Mouse (Mus musculus): ENCODE results near the gene Pla2g2c. TPM values are rescaled to one million over a fixed set of nuclear protein-coding genes. Genes with fewer than 3 reads are reported as not detected.

Gene Pla2g2c
- polyA plus RNA-seq, 1 experiment from 2014 or later, result 0.30 TPM

DNA sequence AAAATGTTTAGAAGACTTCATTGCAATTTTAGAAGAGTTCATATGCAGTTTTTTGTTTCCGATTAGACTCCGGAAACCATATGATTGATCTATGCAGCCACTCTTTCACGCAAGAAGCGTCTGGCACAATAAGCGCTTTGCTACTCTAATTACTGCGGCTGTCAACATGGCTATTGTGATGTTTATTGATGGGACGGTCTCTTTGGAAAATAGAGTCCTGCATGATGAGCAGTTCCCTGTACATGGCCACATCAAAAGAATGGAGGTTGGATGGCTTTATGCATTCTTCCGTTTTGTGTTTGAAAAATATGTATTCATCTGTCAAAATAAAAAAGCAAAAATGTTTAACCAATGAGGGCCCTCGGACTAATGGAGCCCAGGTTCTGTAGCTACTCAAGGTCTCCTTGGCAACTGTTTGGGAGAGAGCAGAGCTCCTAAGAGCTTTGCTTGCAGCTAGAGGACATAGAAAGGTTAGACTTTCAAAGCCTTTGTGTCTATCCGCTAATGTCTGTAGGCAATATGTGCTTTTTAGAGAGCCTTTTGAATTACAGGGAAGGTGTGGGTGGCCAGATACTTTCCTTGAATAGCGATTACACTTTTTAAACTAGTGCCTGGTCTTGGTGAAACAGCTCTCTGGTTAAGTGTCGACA is 31.4 kb upstream of the Pla2g2c start:
- Histone ChIP-seq H3K4me2 (ENCODE audit: low read depth, low read length) (no peak overlapping the region), H3K36me3 (ENCODE audit: control insufficient read depth, insufficient read depth, low read length) (no peaks in the 10 kb centered on the region), H3K27me3 (ENCODE audit: control insufficient read depth, insufficient read depth, low read depth, low read length) (peaks cover 14% of the 10 kb centered on the region), H3K4me3 (ENCODE audit: low read length) (no peak overlapping the region), H3K9me3 (ENCODE audit: control insufficient read depth, low read length) (no peaks in the 10 kb centered on the region), H3K4me1 (replicated peaks; ENCODE audit: control insufficient read depth, insufficient read depth, low read length) (no peaks in the 10 kb centered on the region; the same call in 1 of the 2 replicates), H3K9ac (ENCODE audit: low read length) (no peak overlapping the region), H3K27ac (ENCODE audit: low read length) (no peak overlapping the region)
- no peak for ATAC-seq (ENCODE audit: low read depth)
- WGBS, result 61% methylated on average over 12 of the region's 12 CpGs

GRCm38 (mm10) chr4:138696720-138697119 is 27.9 kb upstream of the Pla2g2c start:
- H3K27ac ChIP-seq (ENCODE audit: low read length), result no peak overlapping the region
- H3K9ac ChIP-seq (ENCODE audit: low read length), result no peak overlapping the region
- no peak for ATAC-seq (ENCODE audit: low read depth)
- H3K4me3 ChIP-seq (ENCODE audit: low read length), result no peak overlapping the region
- no peak overlapping the region for H3K4me2 ChIP-seq (ENCODE audit: low read depth, low read length)
- H3K36me3 ChIP-seq (ENCODE audit: control insufficient read depth, insufficient read depth, low read length), result no peaks in the 10 kb centered on the region
- no peaks in the 10 kb centered on the region for H3K9me3 ChIP-seq (ENCODE audit: control insufficient read depth, low read length)
- 29% methylated on average over 7 of the region's 7 CpGs for WGBS
- H3K27me3 ChIP-seq (ENCODE audit: control insufficient read depth, insufficient read depth, low read depth, low read length), result peaks cover under 1% of the 10 kb centered on the region; the same call in 1 of the 2 replicates
- no peaks in the 10 kb centered on the region; the same call in 1 of the 2 replicates for H3K4me1 ChIP-seq (replicated peaks; ENCODE audit: control insufficient read depth, insufficient read depth, low read length)

DNA sequence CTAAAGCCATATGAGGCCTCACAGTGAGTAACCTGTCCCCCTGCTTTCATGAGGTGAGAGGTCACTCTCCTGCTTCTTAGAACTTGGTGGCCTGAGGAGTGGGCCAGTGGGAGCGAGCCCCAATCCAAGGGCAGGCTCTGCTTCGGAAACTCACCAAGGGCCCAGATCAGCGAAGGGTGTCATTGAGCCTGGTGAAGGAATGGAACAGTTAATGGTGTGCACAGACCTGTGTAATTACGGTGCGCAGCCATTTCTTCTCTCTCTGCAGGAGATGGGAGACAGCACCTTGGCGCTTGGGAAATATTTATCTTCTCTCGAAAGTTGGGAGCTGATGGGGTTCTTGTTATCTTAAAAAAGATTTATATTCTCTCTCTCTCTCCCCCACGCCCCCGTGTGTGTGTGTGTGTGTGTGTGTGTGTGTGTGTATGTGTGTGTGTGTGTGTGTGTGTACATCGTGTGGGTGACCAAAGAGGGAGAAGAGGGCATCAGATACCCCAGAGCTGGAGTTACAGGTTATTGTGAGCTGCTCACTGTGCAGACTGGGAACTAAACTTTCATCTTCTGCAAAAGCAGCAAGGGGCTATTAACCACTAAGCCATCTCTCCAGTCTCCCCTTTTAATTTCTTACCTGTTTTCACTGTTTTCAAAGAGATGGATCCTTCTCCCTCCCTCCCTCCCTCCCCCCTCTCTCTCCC is 27.3 kb upstream of the Pla2g2c start:
- Histone ChIP-seq H3K27me3 (ENCODE audit: control insufficient read depth, insufficient read depth, low read depth, low read length) (no peaks in the 10 kb centered on the region), H3K4me3 (ENCODE audit: low read length) (no peak overlapping the region), H3K9me3 (ENCODE audit: control insufficient read depth, low read length) (no peaks in the 10 kb centered on the region), H3K4me2 (ENCODE audit: low read depth, low read length) (no peak overlapping the region), H3K36me3 (ENCODE audit: control insufficient read depth, insufficient read depth, low read length) (no peaks in the 10 kb centered on the region), H3K27ac (ENCODE audit: low read length) (no peak overlapping the region), H3K9ac (ENCODE audit: low read length) (no peak overlapping the region), H3K4me1 (replicated peaks; ENCODE audit: control insufficient read depth, insufficient read depth, low read length) (no peaks in the 10 kb centered on the region)
- 53% methylated on average over 7 of the region's 10 CpGs for WGBS
- no peak for ATAC-seq (ENCODE audit: low read depth)

GRCm38 (mm10) chr4:138698296-138698695 is 26.3 kb upstream of the Pla2g2c start:
- WGBS, result 49% methylated on average over 2 of the region's 2 CpGs
- Histone ChIP-seq H3K4me3 (ENCODE audit: low read length) (no peak overlapping the region), H3K9me3 (ENCODE audit: control insufficient read depth, low read length) (no peaks in the 10 kb centered on the region), H3K4me1 (replicated peaks; ENCODE audit: control insufficient read depth, insufficient read depth, low read length) (no peaks in the 10 kb centered on the region), H3K4me2 (ENCODE audit: low read depth, low read length) (no peak overlapping the region), H3K27me3 (ENCODE audit: control insufficient read depth, insufficient read depth, low read depth, low read length) (no peaks in the 10 kb centered on the region), H3K9ac (ENCODE audit: low read length) (no peak overlapping the region), H3K27ac (ENCODE audit: low read length) (no peak overlapping the region), H3K36me3 (ENCODE audit: control insufficient read depth, insufficient read depth, low read length) (no peaks in the 10 kb centered on the region)
- ATAC-seq (ENCODE audit: low read depth), result no peak

DNA sequence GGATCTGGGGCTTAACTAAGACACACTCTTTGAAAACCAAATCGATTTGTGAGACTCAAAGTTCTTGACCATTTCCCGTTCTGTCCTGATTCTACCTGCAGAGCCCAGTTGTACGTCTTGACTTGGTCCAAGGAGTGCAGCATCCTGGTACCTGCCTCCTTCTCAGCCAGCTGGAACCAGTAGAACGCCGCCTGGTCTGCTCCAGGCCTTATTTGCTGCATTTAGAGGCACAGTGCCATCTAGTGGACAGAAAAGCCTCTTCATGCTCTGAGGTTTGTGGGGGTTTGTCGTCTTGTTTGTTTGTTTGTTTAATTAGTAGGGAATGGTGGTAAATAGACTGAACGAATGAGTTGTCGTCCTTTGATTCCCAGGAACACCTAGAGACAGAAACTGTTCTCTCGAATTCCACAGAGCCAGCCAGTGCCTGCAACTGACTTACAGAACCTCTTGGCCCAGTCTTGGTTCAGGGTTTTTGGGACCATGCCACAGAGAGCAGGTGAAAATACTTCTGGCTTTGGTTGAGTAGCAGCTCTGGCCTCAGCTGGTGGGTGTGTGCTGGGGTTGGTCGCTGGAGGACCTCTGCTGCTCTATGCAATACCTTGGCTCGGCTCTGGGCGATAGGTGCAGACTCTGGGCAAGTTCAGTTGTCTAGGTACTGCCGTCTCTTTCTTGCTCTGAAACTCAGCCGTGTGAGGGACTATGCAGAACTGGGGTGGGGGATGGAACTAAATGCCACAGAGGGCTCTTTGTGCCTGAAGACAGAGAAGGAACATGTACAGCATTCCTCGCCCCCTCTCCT is 24.2 kb upstream of the Pla2g2c start:
- ATAC-seq (ENCODE audit: low read depth), result 0 out of 2 replicates have a peak, but pooled peaks have one; percentile 31
- Histone ChIP-seq H3K9ac (ENCODE audit: low read length) (no peak overlapping the region), H3K27me3 (ENCODE audit: control insufficient read depth, insufficient read depth, low read depth, low read length) (no peaks in the 10 kb centered on the region), H3K27ac (ENCODE audit: low read length) (no peak overlapping the region), H3K9me3 (ENCODE audit: control insufficient read depth, low read length) (no peaks in the 10 kb centered on the region), H3K4me2 (ENCODE audit: low read depth, low read length) (no peak overlapping the region), H3K4me1 (replicated peaks; ENCODE audit: control insufficient read depth, insufficient read depth, low read length) (no peaks in the 10 kb centered on the region), H3K36me3 (ENCODE audit: control insufficient read depth, insufficient read depth, low read length) (no peaks in the 10 kb centered on the region), H3K4me3 (ENCODE audit: low read length) (no peak overlapping the region)
- WGBS, result 22% methylated on average over 15 of the region's 15 CpGs

DNA sequence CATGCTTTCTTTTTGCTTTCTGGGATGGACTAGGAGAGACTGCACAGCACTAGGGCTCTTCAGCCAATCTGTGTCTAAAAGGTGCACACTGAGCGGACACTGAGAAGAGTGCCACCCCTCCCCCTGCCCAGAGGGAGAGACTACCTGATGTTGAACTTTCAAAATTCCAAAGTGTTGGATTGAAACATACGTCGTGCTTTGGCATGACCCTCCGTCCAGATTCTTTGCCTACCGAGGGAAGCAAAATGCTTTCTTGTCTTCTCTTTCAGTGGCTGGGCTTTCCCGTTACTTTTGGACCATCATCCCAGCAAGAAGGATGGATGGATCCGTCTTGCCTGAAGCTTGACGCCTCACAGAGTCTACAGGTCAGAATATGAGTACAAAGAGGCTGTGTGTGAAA is 23.5 kb upstream of the Pla2g2c start:
- no peak overlapping the region for H3K27ac ChIP-seq (ENCODE audit: low read length)
- no peak overlapping the region for H3K4me3 ChIP-seq (ENCODE audit: low read length)
- ATAC-seq (ENCODE audit: low read depth), result no peak
- no peak overlapping the region for H3K9ac ChIP-seq (ENCODE audit: low read length)
- 49% methylated on average over 8 of the region's 8 CpGs for WGBS
- H3K27me3 ChIP-seq (ENCODE audit: control insufficient read depth, insufficient read depth, low read depth, low read length), result no peaks in the 10 kb centered on the region
- no peaks in the 10 kb centered on the region for H3K36me3 ChIP-seq (ENCODE audit: control insufficient read depth, insufficient read depth, low read length)
- no peak overlapping the region for H3K4me2 ChIP-seq (ENCODE audit: low read depth, low read length)
- H3K9me3 ChIP-seq (ENCODE audit: control insufficient read depth, low read length), result no peaks in the 10 kb centered on the region
- H3K4me1 ChIP-seq (replicated peaks; ENCODE audit: control insufficient read depth, insufficient read depth, low read length), result no peaks in the 10 kb centered on the region

DNA sequence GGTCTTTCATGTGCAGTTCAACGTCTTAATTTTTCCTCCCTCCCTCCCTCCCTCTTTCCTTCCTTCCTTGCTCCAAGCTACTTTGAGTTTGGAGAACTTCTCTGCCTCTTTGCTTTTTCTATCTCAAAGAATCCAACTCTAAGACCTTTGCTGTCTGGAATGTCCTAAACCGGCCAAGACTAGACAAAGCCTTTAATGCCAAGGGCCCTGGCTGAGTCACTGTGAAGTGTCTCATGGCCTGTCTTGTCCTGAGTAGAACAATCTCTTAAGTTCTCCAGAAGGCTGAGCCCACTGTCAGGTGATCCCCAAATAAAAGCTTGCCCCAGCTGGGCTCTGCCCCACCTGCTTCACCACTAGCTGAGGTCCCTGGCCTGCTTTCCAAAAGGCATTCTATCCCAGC is 22.6 kb upstream of the Pla2g2c start:
- WGBS, result 70% methylated on average over 2 of the region's 2 CpGs

GRCm38 (mm10) chr4:138702528-138702927 is 22.1 kb upstream of the Pla2g2c start:
- no peak for ATAC-seq (ENCODE audit: low read depth)

More for the DNA sequence above, 22.6 kb upstream of the Pla2g2c start:
- Histone ChIP-seq H3K9me3 (ENCODE audit: control insufficient read depth, low read length) (no peaks in the 10 kb centered on the region), H3K36me3 (ENCODE audit: control insufficient read depth, insufficient read depth, low read length) (no peaks in the 10 kb centered on the region), H3K4me2 (ENCODE audit: low read depth, low read length) (no peak overlapping the region), H3K27me3 (ENCODE audit: control insufficient read depth, insufficient read depth, low read depth, low read length) (no peaks in the 10 kb centered on the region), H3K27ac (ENCODE audit: low read length) (no peak overlapping the region), H3K9ac (ENCODE audit: low read length) (no peak overlapping the region), H3K4me1 (replicated peaks; ENCODE audit: control insufficient read depth, insufficient read depth, low read length) (no peaks in the 10 kb centered on the region), H3K4me3 (ENCODE audit: low read length) (no peak overlapping the region)
- ATAC-seq (ENCODE audit: low read depth), result no peak

GRCm38 (mm10) chr4:138703591-138703990 is 21.0 kb upstream of the Pla2g2c start:
- no peaks in the 10 kb centered on the region for H3K27me3 ChIP-seq (ENCODE audit: control insufficient read depth, insufficient read depth, low read depth, low read length)
- H3K27ac ChIP-seq (ENCODE audit: low read length), result no peak overlapping the region
- H3K4me3 ChIP-seq (ENCODE audit: low read length), result no peak overlapping the region
- H3K4me2 ChIP-seq (ENCODE audit: low read depth, low read length), result no peak overlapping the region
- 71% methylated on average over 7 of the region's 7 CpGs for WGBS
- H3K4me1 ChIP-seq (replicated peaks; ENCODE audit: control insufficient read depth, insufficient read depth, low read length), result no peaks in the 10 kb centered on the region
- no peak for ATAC-seq (ENCODE audit: low read depth)
- no peaks in the 10 kb centered on the region for H3K9me3 ChIP-seq (ENCODE audit: control insufficient read depth, low read length)
- no peak overlapping the region for H3K9ac ChIP-seq (ENCODE audit: low read length)
- no peaks in the 10 kb centered on the region for H3K36me3 ChIP-seq (ENCODE audit: control insufficient read depth, insufficient read depth, low read length)

More at GRCm38 (mm10) chr4:138702528-138702927, 22.1 kb upstream of the Pla2g2c start:
- 65% methylated on average over 8 of the region's 8 CpGs for WGBS
- Histone ChIP-seq H3K9ac (ENCODE audit: low read length) (no peak overlapping the region), H3K9me3 (ENCODE audit: control insufficient read depth, low read length) (no peaks in the 10 kb centered on the region), H3K4me1 (replicated peaks; ENCODE audit: control insufficient read depth, insufficient read depth, low read length) (no peaks in the 10 kb centered on the region), H3K4me3 (ENCODE audit: low read length) (no peak overlapping the region), H3K4me2 (ENCODE audit: low read depth, low read length) (no peak overlapping the region), H3K36me3 (ENCODE audit: control insufficient read depth, insufficient read depth, low read length) (no peaks in the 10 kb centered on the region), H3K27me3 (ENCODE audit: control insufficient read depth, insufficient read depth, low read depth, low read length) (no peaks in the 10 kb centered on the region), H3K27ac (ENCODE audit: low read length) (no peak overlapping the region)
